Mouse (Mus musculus) ES-E14 (cell line): ENCODE measurements around the gene Cpne5. TPM values are rescaled to one million over a fixed set of nuclear protein-coding genes. Genes with fewer than 3 reads are reported as not detected.
A peak's percentile ranks its signal among the peaks of the same experiment; 100 is the strongest.

Experiments
- DNase-seq: peaks from one replicate; pipeline ENCODE4 v3.0.0-alpha.2; 2013; ENCODE audit warnings: low read depth, low spot score
- H3K27ac ChIP-seq: 2 replicates; pipeline ENCODE4 v1.5.1; 2012; ENCODE audit warnings: low read depth, mild to moderate bottlenecking, low read length, moderate library complexity, mixed read lengths; ENCODE audit not compliant: poor library complexity, insufficient read depth, severe bottlenecking
- H3K36me3 ChIP-seq: 2 replicates; pipeline ENCODE4 v1.6.1; 2012; ENCODE audit warnings: mild to moderate bottlenecking, low read length, moderate library complexity, mixed read lengths; ENCODE audit not compliant: control insufficient read depth, poor library complexity, insufficient read depth, severe bottlenecking
- H3K4me1 ChIP-seq, 2 experiments: fragments of 150-350 bp in 1 of 2; sonication (generic) in 1 of 2; 2 replicates each; pipeline ENCODE4 v1.6.1; 2012; ENCODE audit warnings: low read length in 2 of 2, mild to moderate bottlenecking in 1 of 2, mixed read lengths in 1 of 2; ENCODE audit not compliant: control insufficient read depth in 2 of 2, insufficient read depth in 2 of 2, poor library complexity in 1 of 2
- H3K4me3 ChIP-seq, 2 experiments: fragments of 150-350 bp in 1 of 2; sonication (generic) in 1 of 2; 2 replicates each; pipeline ENCODE4 v1.5.1; 2012; ENCODE audit warnings: low read length in 2 of 2, low read depth in 1 of 2, mild to moderate bottlenecking in 1 of 2, mixed read lengths in 1 of 2; ENCODE audit not compliant: insufficient read depth in 1 of 2, poor library complexity in 1 of 2, severe bottlenecking in 1 of 2
- H3K9ac ChIP-seq: 2 replicates; pipeline ENCODE4 v1.6.1; 2012; ENCODE audit warnings: low read depth, mild to moderate bottlenecking, low read length, mixed read lengths; ENCODE audit not compliant: poor library complexity, insufficient read depth, severe bottlenecking
- H3K9me3 ChIP-seq: fragments of 150-350 bp; sonication (generic); 2 replicates; pipeline ENCODE4 v1.6.1; 2012; ENCODE audit warnings: low read depth, mild to moderate bottlenecking, low read length; ENCODE audit not compliant: control insufficient read depth, insufficient read depth
- CHD2 ChIP-seq: IDR thresholded peaks from 2 replicates; pipeline ENCODE4 v1.6.1; 2014; ENCODE audit warnings: mild to moderate bottlenecking, low read depth, low read length, inconsistent platforms
- HCFC1 ChIP-seq: IDR thresholded peaks from 2 replicates; pipeline ENCODE4 v1.6.1; 2012; ENCODE audit warnings: low read length, inconsistent platforms, borderline replicate concordance; ENCODE audit not compliant: insufficient read depth
- MAFK ChIP-seq: IDR thresholded peaks from 2 replicates; pipeline ENCODE4 v1.6.1; 2014; ENCODE audit warnings: mild to moderate bottlenecking, low read depth, low read length, inconsistent platforms; ENCODE audit not compliant: insufficient read depth
- ZC3H11A ChIP-seq: IDR thresholded peaks from 2 replicates; pipeline ENCODE4 v1.6.1; 2012; ENCODE audit warnings: low read depth, mild to moderate bottlenecking, inconsistent platforms, low read length, borderline replicate concordance
- ZNF384 ChIP-seq: IDR thresholded peaks from 2 replicates; pipeline ENCODE4 v1.6.1; 2012; ENCODE audit warnings: low read depth, low read length, inconsistent platforms
- in situ Hi-C, 2 experiments: fragments of 600-800 bp; cut with MboI; formaldehyde crosslinking; loops; one replicate each; pipeline ENCODE4 v1.15.1; 2025; ENCODE audit warnings: low sequenced_read_pairs in 2 of 2, inconsistent platforms in 1 of 2; ENCODE audit not compliant: unreplicated experiment in 2 of 2
- total RNA-seq: library from RNA; depleted of rRNA; stranded (reverse); fragments of 300-350 nt; gene quantifications from 2 replicates; pipeline ENCODE4 v1.2.3, GENCODE M21; 2012

The Cpne5 gene
- total RNA-seq, 1 experiment, result 5.1 TPM

GRCm38 (mm10) chr17:29263417-29263816 is 25.4 kb upstream of the Cpne5 start:
- Histone ChIP-seq H3K9me3 (no peaks in the 10 kb centered on the region), H3K4me3 (peak overlapping the region; percentile 91 to 99), H3K4me1 (peaks cover 3 to 7% of the 10 kb centered on the region in 2 experiments), H3K27ac (peak overlapping the region; percentile 96), H3K9ac (peak overlapping the region; percentile 92), H3K36me3 (peaks cover 20% of the 10 kb centered on the region)
- no peak for TF ChIP-seq MAFK
- TF ChIP-seq HCFC1, result no peak
- no peak for TF ChIP-seq ZC3H11A
- TF ChIP-seq ZNF384, result no peak
- TF ChIP-seq CHD2, result no peak
- in situ Hi-C loops, result no loop called here
- no peak for DNase-seq

GRCm38 (mm10) chr17:29262259-29262649 is 24.3 kb upstream of the Cpne5 start:
- H3K4me3 ChIP-seq, result peak overlapping the region; percentile 15 to 99
- no peak overlapping the region for H3K27ac ChIP-seq
- in situ Hi-C loops, result no loop called here
- TF ChIP-seq ZNF384 (no peak), MAFK (no peak), ZC3H11A (no peak), HCFC1 (no peak), CHD2 (no peak)
- H3K4me1 ChIP-seq, result peaks cover 6 to 7% of the 10 kb centered on the region in 2 experiments
- H3K9me3 ChIP-seq, result no peaks in the 10 kb centered on the region
- H3K9ac ChIP-seq, result peak overlapping the region; percentile 30; the same call in 1 of the 2 replicates
- no peak for DNase-seq
- H3K36me3 ChIP-seq, result peaks cover 32% of the 10 kb centered on the region

GRCm38 (mm10) chr17:29261603-29262258 is 23.8 kb upstream of the Cpne5 start:
- peak overlapping the region; percentile 68 for H3K9ac ChIP-seq
- no peaks in the 10 kb centered on the region for H3K9me3 ChIP-seq
- H3K27ac ChIP-seq, result peak overlapping the region; percentile 19; the same call in 1 of the 2 replicates
- no peak for DNase-seq
- in situ Hi-C loops, result no loop called here
- H3K36me3 ChIP-seq, result peaks cover 37% of the 10 kb centered on the region
- peaks cover 7 to 8% of the 10 kb centered on the region in 2 experiments for H3K4me1 ChIP-seq
- H3K4me3 ChIP-seq, result peak overlapping the region; percentile 15 to 99
- TF ChIP-seq ZC3H11A, result no peak
- TF ChIP-seq HCFC1, result no peak
- TF ChIP-seq ZNF384, result no peak
- TF ChIP-seq MAFK, result no peak
- TF ChIP-seq CHD2, result no peak

GRCm38 (mm10) chr17:29260501-29260900 is 22.5 kb upstream of the Cpne5 start:
- Histone ChIP-seq H3K4me3 (peak overlapping the region; percentile 19 to 99; a peak in 2 of 4 replicates), H3K9ac (peak overlapping the region; percentile 49; the same call in 1 of the 2 replicates), H3K9me3 (no peaks in the 10 kb centered on the region), H3K36me3 (peaks cover 46% of the 10 kb centered on the region), H3K27ac (no peak overlapping the region; the same call in 1 of the 2 replicates), H3K4me1 (peaks cover 7 to 13% of the 10 kb centered on the region in 2 experiments)
- no peak for DNase-seq
- no peak for TF ChIP-seq ZNF384
- no peak for TF ChIP-seq MAFK
- no peak for TF ChIP-seq HCFC1
- no peak for TF ChIP-seq CHD2
- TF ChIP-seq ZC3H11A, result no peak
- in situ Hi-C loops, result no loop called here
